Mouse (Mus musculus) erythroblast, embryonic 14.5 days (primary cell): Measurements from ENCODE around the gene Tcirg1. TPM values are rescaled to one million over a fixed set of nuclear protein-coding genes. Genes with fewer than 3 reads are reported as not detected.

Source experiments
- H3K27me3 ChIP-seq: 2 replicates; pipeline ENCODE4 v1.6.1; 2012; ENCODE audit warnings: inconsistent platforms; ENCODE audit not compliant: control insufficient read depth
- H3K36me3 ChIP-seq: 2 replicates; pipeline ENCODE4 v1.6.1; 2012; ENCODE audit warnings: mild to moderate bottlenecking, inconsistent platforms; ENCODE audit not compliant: control insufficient read depth
- H3K4me1 ChIP-seq: 2 replicates; pipeline ENCODE4 v1.6.1; 2012; ENCODE audit warnings: inconsistent platforms; ENCODE audit not compliant: control insufficient read depth
- H3K4me3 ChIP-seq: replicated peaks from 2 replicates; pipeline ENCODE3; 2012; ENCODE audit warnings: moderate library complexity, mild to moderate bottlenecking, inconsistent platforms
- H3K9me3 ChIP-seq: 2 replicates; pipeline ENCODE4 v1.6.1; 2012; ENCODE audit warnings: low read length, inconsistent platforms, mixed read lengths; ENCODE audit not compliant: control insufficient read depth
- GATA1 ChIP-seq: IDR thresholded peaks from 2 replicates; pipeline ENCODE4 v1.6.1; 2012; ENCODE audit warnings: low read length, inconsistent platforms, mixed read lengths
- TAL1 ChIP-seq: IDR thresholded peaks from 3 replicates; pipeline ENCODE4 v1.6.1; 2012; ENCODE audit warnings: low read length, inconsistent platforms, mixed read lengths
- polyA plus RNA-seq: library from polyadenylated mRNA; stranded (reverse); fragments of >175 nt; gene quantifications from 2 replicates; pipeline ENCODE4 v1.2.3, GENCODE M21; 2012

The Tcirg1 gene
- polyA plus RNA-seq, 1 experiment: 1.2 TPM

DNA sequence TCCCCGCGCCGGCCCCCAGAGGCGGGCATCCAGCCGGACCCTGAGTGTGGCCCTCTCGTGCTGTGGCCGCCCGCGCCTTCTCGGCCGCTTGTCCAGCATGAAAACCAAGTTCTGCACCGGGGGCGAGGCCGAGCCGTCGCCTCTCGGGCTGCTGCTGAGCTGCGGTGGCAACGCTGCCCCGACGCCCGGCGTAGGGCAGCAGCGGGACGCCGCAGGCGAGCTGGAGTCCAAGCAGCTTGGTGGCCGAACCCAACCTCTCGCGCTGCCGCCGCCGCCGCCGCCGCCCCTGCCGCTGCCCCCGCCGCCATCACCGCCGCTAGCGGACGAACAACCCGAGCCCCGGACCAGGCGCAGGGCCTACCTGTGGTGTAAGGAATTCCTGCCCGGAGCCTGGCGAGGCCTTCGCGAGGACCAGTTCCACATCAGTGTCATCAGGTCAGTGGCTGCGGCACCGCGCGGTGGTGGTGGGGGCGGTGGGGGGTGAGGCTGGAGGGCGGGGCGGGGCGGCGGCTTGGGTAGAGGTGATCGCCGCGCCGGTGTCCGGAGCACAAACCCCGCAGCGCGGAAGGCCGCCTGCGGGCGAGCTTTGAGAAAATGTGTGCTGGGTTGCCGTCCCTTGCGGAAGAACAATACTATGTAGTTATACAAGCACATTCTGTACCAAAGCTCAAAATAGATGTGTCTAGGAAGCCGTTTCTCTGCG is 54.8 kb downstream of the Tcirg1 start:
- no peaks in the 10 kb centered on the region for H3K27me3 ChIP-seq
- H3K4me3 ChIP-seq: peak overlapping the region; percentile 80
- H3K4me1 ChIP-seq: peaks cover 36% of the 10 kb centered on the region
- TF ChIP-seq TAL1 (no peak), GATA1 (no peak)
- no peaks in the 10 kb centered on the region; the same call in 1 of the 2 replicates for H3K36me3 ChIP-seq
- H3K9me3 ChIP-seq: no peaks in the 10 kb centered on the region

DNA sequence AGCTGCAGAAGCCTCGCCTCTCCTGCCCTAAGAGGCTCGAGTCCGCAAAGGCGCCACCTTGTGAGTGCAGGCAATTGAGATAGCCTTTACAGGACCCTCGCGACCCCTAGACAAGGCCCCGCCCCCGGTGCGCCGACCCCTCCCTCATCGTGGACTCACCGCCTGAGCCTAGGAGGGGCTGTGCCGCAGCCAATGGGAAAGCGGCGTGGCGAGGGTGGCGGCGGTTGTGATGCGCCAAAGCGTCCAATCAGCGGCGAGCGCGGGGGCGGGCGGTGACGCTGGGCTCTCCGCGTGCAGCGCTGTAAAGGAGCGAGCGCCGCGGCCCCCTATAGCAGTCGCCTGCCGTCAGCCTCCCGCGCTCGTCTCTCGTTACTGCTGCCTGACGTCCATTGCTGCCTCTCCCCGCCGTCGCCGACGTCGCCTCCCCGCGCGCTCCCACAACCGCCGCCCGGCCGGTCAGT is 55.4 kb downstream of the Tcirg1 start, which contains the start of gene Chka:
Chka (plus strand) TSS at position 272 of the 461 bp plus-strand sequence.
- H3K9me3 ChIP-seq: no peaks in the 10 kb centered on the region

DNA sequence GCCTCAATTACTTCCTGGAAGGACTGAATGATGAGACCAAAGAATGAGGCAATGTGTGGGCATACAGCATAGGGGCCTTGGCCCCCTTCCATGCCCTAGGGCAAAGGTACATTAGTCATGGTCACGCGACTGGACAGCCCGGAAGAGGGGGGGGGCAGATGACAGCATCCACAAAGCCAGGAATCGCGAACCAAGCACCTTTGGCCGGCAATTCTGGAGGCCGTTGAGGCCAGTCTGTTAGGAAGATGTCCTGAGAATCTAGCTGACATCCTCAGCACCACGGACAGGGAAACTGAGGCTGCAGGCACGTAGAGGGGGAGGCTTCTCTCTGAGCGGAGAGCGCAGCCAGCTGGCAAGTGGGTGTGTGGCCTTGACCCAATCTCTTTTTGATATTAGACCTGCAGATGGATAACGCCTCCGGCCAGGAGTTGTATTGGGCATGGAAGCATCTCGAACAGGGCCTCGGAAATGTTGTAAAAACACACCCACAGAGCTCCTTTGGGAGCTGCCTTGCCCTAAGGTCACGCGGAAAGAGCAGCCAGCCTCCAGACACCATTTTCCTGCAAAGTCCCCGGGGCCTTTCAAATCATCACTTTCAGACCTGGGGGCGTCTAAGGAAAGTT is 56.0 kb downstream of the Tcirg1 start:
- Histone ChIP-seq H3K27me3 (no peaks in the 10 kb centered on the region), H3K4me3 (peak overlapping the region; percentile 80), H3K9me3 (no peaks in the 10 kb centered on the region), H3K36me3 (no peaks in the 10 kb centered on the region; the same call in 1 of the 2 replicates), H3K4me1 (peaks cover 36% of the 10 kb centered on the region)
- TF ChIP-seq GATA1: no peak
- TF ChIP-seq TAL1: no peak

More for the DNA sequence above, 55.4 kb downstream of the Tcirg1 start, which contains the start of gene Chka:
- H3K4me3 ChIP-seq: peak within 1 kb of the TSS; percentile 80
- H3K27me3 ChIP-seq: no peaks in the 10 kb centered on the region
- H3K36me3 ChIP-seq: no peaks in the 10 kb centered on the region; the same call in 1 of the 2 replicates
- H3K4me1 ChIP-seq: peaks cover 36% of the 10 kb centered on the region
- TF ChIP-seq GATA1 (no peak), TAL1 (no peak)

- H3K27me3 ChIP-seq: no peaks in the 10 kb centered on the region
- peaks cover 29% of the 10 kb centered on the region for H3K4me1 ChIP-seq
- H3K36me3 ChIP-seq: no peaks in the 10 kb centered on the region; the same call in 1 of the 2 replicates
- TF ChIP-seq GATA1: no peak
- TF ChIP-seq TAL1: no peak
- H3K9me3 ChIP-seq: no peaks in the 10 kb centered on the region
- no peak overlapping the region for H3K4me3 ChIP-seq
These were observed 56.9 kb downstream of the Tcirg1 start for GRCm38 (mm10) chr19:3850076-3850475.

DNA sequence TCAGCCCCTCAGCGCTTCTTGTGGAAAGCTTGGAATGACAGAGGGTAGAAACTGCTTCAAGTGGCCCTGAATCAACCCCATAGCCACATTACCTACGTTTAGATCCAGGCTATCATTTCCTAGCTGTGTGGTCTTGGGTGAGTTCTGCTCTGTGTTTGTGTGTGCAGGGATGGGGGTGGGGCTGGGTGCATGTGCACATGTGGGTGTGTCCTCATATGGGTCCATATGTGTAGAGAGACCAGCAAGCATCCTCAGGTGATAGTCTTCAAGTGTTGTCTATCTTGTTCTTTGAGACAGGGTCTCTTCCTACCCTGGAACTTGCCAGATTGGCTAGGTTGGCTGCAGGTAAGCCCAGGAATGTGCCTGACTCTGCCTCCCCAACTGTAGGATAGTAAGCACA is 57.7 kb downstream of the Tcirg1 start:
- Histone ChIP-seq H3K4me1 (peaks cover 28% of the 10 kb centered on the region), H3K27me3 (no peaks in the 10 kb centered on the region), H3K9me3 (no peaks in the 10 kb centered on the region), H3K4me3 (no peak overlapping the region), H3K36me3 (no peaks in the 10 kb centered on the region; the same call in 1 of the 2 replicates)
- TF ChIP-seq GATA1 (no peak), TAL1 (no peak)

DNA sequence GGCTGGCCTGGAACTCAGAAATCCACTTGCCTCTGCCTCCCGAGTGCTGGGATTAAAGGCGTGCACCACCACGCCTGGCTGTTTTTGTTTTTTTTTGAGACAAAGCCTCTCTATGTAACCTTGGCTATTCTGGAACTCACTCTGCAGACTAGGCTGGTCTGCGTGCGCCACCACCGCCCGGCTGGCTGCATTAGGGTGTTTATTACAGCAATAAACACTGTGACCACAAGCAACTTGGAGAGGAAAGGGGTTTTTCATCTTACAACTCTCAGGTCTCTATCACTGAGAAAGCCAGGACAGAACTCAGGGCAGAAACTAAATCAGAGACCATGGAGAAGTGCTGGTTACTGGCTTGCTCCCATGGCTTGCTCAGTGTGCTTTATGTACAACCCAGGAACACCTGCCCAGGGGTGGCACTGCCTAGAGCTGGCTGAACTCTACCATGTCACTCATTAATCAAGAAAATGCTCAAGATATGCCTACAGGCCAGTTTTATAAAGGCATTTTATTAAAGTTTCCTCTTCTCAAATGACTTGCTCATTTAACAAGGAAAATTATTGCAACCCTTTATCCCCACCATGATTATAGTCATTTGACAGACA is 58.6 kb downstream of the Tcirg1 start:
- no peak overlapping the region for H3K4me3 ChIP-seq
- H3K27me3 ChIP-seq: no peaks in the 10 kb centered on the region
- TF ChIP-seq GATA1: no peak
- H3K36me3 ChIP-seq: no peaks in the 10 kb centered on the region
- H3K4me1 ChIP-seq: peaks cover 25% of the 10 kb centered on the region
- no peaks in the 10 kb centered on the region for H3K9me3 ChIP-seq

GRCm38 (mm10) chr19:3847711-3848110 is 59.2 kb downstream of the Tcirg1 start:
- no peak overlapping the region for H3K4me3 ChIP-seq
- H3K9me3 ChIP-seq: no peaks in the 10 kb centered on the region
- H3K4me1 ChIP-seq: peaks cover 22% of the 10 kb centered on the region
- TF ChIP-seq GATA1 (no peak), TAL1 (no peak)
- H3K36me3 ChIP-seq: no peaks in the 10 kb centered on the region
- H3K27me3 ChIP-seq: no peaks in the 10 kb centered on the region

GRCm38 (mm10) chr19:3846676-3847604 is 60.0 kb downstream of the Tcirg1 start:
- TF ChIP-seq GATA1: no peak
- TF ChIP-seq TAL1: no peak
- Histone ChIP-seq H3K4me1 (peaks cover 16% of the 10 kb centered on the region), H3K9me3 (no peaks in the 10 kb centered on the region), H3K4me3 (no peak overlapping the region), H3K36me3 (no peaks in the 10 kb centered on the region), H3K27me3 (no peaks in the 10 kb centered on the region)

Other genes starting within 250 kb of the Tcirg1 start
- 0.25 and 0.41 TPM in 2 replicates for gene Lrp5, start 220.6 kb downstream of the Tcirg1 start, polyA plus RNA-seq
- gene 1810055G02Rik, start 198.8 kb downstream of the Tcirg1 start, polyA plus RNA-seq: 0.99 and 1.6 TPM in 2 replicates
- gene Kmt5b, start 139.7 kb downstream of the Tcirg1 start, polyA plus RNA-seq: 0.24 and 0.52 TPM in 2 replicates
- 0.70 and 0.82 TPM in 2 replicates for gene Chka, start 55.4 kb downstream of the Tcirg1 start, polyA plus RNA-seq
- gene Ndufs8, start 5.6 kb upstream of the Tcirg1 start, polyA plus RNA-seq: 6.4 and 20.4 TPM in 2 replicates
- gene Aldh3b1, start 22.7 kb upstream of the Tcirg1 start, polyA plus RNA-seq: not detected in 2 replicates
- 0.65 and 0.77 TPM in 2 replicates for gene Unc93b1, start 28.1 kb upstream of the Tcirg1 start, polyA plus RNA-seq
- gene Aldh3b3, start 51.5 kb upstream of the Tcirg1 start, polyA plus RNA-seq: 0.01 TPM in 1 of 2 replicates, not detected in the other
- gene Aldh3b2, start 65.2 kb upstream of the Tcirg1 start, polyA plus RNA-seq: 0.11 and 0.20 TPM in 2 replicates
- gene Acy3, start 79.4 kb upstream of the Tcirg1 start, polyA plus RNA-seq: 0.10 TPM in 1 of 2 replicates, not detected in the other
- gene Tbx10, start 85.6 kb upstream of the Tcirg1 start, polyA plus RNA-seq: not detected in 2 replicates
- gene Nudt8, start 93.4 kb upstream of the Tcirg1 start, polyA plus RNA-seq: 0.45 and 0.73 TPM in 2 replicates
- gene Gm49405, start 93.5 kb upstream of the Tcirg1 start, polyA plus RNA-seq: 0.05 TPM in 2 replicates
- gene Doc2g, start 96.2 kb upstream of the Tcirg1 start, polyA plus RNA-seq: 0.06 and 0.07 TPM in 2 replicates
- gene Ndufv1, start 105.7 kb upstream of the Tcirg1 start, polyA plus RNA-seq: 47.7 and 49.2 TPM in 2 replicates
- 14.9 and 28.9 TPM in 2 replicates for gene Gstp1, start 130.9 kb upstream of the Tcirg1 start, polyA plus RNA-seq
- gene Gstp2, start 138.9 kb upstream of the Tcirg1 start, polyA plus RNA-seq: not detected in 2 replicates
- 1.3 TPM in 2 replicates for gene Gstp3, start 152.4 kb upstream of the Tcirg1 start, polyA plus RNA-seq
- gene Cabp2, start 174.4 kb upstream of the Tcirg1 start, polyA plus RNA-seq: not detected in 2 replicates
- gene Cdk2ap2, start 190.0 kb upstream of the Tcirg1 start, polyA plus RNA-seq: 11.2 and 12.1 TPM in 2 replicates
- gene Pitpnm1, start 192.9 kb upstream of the Tcirg1 start, polyA plus RNA-seq: 0.66 and 0.94 TPM in 2 replicates
- 23.9 and 25.1 TPM in 2 replicates for gene Aip, start 218.7 kb upstream of the Tcirg1 start, polyA plus RNA-seq
- gene Gpr152, start 232.7 kb upstream of the Tcirg1 start, polyA plus RNA-seq: 0.01 TPM in 1 of 2 replicates, not detected in the other
- 0.05 TPM in 2 replicates for gene Cabp4, start 236.9 kb upstream of the Tcirg1 start, polyA plus RNA-seq
- gene Coro1b, start 241.5 kb upstream of the Tcirg1 start, polyA plus RNA-seq: 6.2 and 7.5 TPM in 2 replicates
- 5.6 and 7.7 TPM in 2 replicates for gene Ptprcap, start 246.5 kb upstream of the Tcirg1 start, polyA plus RNA-seq